Mouse (Mus musculus) T-helper 2 cell (primary cell): ENCODE measurements around the gene Map4.

Source experiments
- in situ Hi-C: fragments of 300-600 bp; cut with MboI, MseI; formaldehyde crosslinking; loops from one replicate; pipeline ENCODE4 v1.15.1; 2025; ENCODE audit warnings: high pct_unique_total_duplicates

The Map4 gene

DNA sequence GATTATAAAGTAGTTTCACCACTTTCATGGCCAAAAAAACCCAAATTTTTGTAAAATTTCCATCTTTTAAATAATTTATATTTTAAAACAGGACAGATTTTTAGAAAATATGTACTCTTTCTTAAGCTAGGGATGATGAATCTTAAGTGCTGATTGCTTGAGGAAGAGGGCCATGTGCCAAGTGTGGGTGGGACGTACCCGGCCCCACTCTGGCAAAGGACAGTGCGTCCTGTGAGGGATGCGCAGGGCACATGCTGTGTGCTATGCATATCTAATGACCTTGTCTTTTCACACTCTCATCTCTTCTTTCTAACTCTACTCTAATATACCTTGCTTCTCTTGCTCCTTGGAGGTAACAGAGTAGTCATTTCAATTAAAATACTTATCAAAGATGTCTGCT is 66.2 kb downstream of the Map4 start:
- in situ Hi-C loops: no loop called here

DNA sequence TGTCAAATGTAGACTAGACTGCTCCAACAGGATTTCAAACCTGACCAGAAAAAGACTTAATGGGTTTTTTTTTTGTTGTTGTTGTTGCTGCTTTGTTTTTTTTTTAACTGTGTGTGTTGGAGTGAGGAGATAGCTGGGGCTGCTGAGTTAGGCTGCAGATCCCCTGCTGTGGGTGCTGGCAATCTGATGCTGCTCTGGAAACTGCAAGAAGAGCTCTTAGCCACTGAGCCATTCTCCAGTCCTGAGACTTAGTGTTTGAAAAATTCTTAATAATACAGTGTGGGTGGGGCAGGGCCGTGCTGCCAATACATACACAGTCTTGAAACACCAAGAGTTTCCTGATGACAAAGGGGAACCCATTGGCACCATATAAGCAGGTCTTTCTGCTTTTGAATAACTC is 70.7 kb downstream of the Map4 start:
- in situ Hi-C loops: no loop called here

DNA sequence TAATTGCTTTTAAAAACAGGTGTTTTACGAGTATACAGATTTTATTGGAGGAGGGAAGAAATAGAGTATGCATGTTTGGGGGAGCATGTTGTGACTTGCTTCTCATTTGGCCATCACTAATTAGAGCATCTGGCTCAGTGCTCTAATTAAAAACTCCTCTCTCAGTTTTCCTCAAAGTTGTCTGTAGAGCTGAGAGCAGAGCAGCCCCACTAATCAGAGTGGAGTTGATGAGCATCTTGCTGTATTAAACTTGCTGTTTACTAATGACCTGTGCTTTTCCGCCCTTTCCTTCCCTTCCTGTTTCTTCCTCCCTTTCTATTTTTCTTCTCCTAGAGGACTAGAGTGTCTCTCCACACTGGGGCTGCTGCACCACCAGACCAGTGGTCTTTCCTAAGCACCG is 71.2 kb downstream of the Map4 start:
- in situ Hi-C loops: no loop called here

DNA sequence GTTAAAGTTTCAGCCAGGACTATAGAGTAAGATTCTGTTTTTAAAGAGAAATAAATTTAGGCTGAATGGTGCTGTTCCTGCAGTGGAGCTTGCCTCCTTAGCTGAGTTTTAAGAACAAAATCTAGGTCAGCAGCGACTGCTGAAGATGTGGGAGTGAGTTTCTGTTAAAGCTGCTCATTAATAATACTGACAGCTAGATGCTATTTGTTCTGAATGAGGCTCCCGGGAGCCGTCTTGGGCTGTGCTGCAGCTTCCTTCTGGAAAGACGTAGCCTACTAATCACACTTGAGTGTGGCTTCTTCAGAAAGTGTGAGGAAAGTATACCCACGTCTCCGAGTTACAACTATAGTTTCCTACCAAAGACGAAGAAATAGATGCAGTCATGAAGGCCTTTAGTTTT is 88.0 kb downstream of the Map4 start:
- in situ Hi-C loops: no loop called here

DNA sequence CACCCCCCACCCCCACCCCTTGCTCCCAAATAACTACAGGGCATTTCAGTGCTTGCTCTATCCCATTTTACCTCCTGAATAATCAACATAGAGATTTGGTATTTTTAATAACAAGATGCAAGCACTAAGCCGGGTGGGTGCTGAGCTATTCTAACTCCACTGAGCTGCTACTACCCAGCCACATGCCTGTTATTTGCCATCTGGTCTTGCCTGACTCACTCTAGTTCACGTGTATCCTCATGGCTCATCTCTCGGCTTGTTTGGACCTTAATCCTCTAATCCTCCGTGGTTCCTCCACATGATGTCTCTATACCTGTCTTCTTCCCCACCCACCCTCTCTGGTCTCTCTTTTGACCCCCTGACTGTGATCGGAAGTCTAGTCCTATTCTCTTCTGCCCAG is 89.1 kb downstream of the Map4 start:
- in situ Hi-C loops: no loop called here

DNA sequence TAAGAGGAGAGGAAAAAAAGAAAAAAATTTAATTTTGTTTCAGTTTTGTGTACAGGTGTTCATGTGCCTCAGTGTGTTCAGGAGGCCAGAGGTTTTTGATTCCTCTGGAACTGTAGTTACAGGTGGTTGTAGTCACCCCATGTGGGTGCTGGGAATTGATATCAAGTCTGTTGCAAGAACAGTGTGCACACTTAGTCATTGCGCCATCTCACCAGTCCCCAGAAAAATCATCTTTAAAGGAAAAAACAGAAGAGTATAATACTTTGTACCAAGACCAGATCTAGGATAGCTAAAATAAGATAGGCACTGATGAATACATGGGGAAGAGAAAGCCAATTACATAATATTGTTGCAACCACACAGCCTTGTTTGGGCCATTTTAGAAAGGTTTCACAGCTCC is 90.2 kb downstream of the Map4 start:
- in situ Hi-C loops: no loop called here

DNA sequence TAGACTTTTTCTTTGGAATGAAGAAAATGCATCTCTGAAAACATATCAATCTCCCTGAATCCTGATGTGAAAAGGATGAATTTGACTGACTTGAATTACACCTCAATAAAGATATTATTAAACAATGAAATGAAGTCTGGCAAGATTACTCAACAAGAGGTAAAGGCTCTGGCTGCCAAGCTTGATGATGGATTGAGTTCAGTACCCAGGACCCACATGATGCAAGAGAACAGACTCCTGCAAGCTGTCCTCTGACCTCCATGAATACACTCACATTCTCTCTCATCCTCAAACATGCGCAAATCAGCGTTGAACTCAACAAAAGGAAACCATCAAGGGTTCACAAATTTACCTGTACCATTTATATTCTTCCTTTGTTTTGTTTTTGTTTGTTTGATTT is 90.9 kb downstream of the Map4 start:
- in situ Hi-C loops: no loop called here

DNA sequence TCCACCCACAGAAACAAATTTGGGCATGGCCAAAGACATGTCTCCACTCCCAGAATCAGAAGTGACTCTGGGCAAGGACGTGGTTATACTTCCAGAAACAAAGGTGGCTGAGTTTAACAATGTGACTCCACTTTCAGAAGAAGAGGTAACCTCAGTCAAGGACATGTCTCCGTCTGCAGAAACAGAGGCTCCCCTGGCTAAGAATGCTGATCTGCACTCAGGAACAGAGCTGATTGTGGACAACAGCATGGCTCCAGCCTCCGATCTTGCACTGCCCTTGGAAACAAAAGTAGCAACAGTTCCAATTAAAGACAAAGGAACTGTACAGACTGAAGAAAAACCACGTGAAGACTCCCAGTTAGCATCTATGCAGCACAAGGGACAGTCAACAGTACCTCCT is 103.8 kb downstream of the Map4 start:
- in situ Hi-C loops: loop anchor here (5.0 kb wide), 1 partner anchor 737 kb away; no protein-coding TSS in a partner anchor

DNA sequence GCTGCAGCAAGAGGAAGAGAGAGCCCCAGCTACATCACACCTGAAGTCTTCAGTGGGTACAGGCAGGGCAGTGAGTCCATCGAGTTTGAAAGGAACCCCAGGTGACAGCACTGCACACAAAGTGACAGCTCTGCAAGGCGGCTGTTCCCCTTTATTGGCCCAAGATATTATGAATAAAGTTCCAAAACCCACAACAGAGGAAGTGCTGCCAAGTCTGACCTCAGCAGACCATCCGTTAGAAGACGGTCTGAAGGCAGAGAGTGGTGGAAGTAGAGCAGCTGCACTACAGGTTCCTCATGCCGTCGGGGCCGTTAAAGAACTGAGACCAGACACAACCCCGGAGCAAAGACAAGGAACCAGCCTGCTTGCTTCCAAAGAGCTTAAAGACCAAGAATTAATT is 106.6 kb downstream of the Map4 start:
- in situ Hi-C loops: loop anchor here (5.0 kb wide), 1 partner anchor 734 kb away; no protein-coding TSS in a partner anchor

DNA sequence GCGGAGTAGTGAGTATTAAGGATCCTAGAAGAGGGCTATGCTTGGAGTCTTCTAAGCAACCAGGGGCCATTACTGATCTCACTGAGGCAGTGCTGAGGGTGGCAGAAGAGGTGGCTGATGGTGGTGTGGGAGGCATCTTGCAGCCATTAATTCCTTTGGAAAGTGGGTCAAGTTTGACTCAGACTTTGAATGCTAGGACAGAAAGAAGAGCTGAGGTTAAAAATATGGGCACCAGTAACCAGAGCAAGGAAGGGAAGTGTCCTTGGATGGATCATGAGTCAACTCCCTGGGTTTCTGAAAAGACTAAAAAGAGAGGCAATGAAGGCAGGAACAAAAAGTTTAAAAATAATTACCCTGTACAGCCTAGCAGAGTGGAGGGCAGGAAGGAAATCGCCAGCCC is 107.2 kb downstream of the Map4 start:
- in situ Hi-C loops: loop anchor here (5.0 kb wide), 1 partner anchor 734 kb away; no protein-coding TSS in a partner anchor

DNA sequence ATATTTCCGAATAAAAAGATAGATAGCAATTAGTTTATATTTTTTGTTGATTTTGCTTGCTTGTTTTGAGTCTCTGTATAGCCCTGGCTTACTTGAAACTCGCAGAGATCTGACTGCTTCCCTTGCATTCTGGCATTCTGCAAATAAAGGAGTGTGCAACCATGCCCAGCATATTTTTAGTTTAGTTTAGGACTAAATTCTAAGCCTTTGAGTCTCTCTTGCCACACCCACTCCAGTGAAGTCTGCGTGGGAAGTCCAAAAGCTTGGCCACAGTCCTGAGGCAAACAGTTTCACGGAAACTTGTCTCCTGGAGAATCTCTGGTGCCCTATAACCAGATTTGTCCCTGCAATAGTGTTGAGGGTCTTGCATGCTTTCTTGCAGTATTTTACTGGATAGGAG is 113.1 kb downstream of the Map4 start:
- in situ Hi-C loops: no loop called here

DNA sequence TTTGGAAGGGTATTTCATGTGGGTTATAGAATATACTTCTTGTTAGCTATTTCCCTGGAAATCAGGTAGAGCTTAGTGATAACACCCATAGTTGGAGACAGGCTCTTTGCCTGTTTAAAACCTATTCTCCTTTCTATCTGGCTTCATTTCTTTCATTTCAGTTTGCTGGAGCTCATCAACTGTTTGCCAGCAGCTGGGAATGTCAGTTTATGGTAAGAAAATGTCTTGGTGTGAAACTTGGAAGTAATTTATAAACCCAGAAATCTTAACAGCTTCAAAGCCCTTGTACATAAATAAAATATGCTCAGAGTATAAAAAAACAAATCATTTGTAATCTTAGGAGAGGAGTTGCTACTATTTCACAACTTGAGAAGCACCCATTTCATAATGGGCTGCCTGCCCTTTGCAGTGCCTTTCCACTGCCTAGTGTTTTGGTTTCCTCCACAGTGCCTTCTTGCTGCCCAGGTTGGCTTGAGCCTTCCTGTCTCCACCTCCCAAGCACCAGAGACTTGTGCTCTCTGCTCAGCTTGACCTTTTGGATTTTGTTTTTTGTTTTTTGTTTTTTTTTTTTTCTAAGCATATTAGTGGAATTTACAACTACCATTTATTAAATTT is 114.6 kb downstream of the Map4 start:
- in situ Hi-C loops: no loop called here

DNA sequence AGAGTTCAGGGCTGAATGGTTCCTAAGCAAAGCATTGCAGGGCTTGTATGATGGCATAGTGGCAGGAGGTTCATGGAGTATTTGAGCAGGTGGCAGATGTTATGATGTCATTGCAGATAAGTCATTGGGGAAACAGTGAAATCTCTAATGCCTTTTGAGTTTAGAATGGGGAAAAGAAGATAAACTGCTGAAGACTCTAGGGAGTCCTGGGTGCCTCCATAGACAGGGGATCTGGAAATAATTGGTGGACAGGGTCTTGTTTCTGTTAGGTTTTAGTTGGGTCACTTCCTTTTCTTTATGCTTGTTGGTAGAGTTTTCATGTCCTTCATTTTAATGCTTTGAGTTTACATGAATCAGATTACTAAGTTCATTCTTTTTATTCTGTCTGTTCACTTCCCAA is 116.0 kb downstream of the Map4 start:
- in situ Hi-C loops: no loop called here

DNA sequence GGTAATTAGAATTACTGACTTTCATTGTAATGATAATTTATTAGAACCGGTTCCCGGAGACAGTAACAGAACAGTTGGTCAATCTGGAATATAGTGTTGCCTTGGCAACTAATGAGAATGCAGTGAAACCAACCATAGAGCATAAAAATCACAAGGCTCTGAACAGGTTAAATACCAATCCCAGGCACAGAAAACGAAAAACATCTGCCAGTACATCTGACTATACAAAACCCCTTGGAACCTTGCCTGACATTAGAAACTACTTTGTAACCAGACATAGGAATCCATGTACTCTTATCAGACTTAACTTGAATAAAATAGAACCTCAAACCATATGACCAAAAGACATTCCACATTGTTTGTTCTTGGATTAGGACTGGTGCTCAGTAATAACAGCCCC is 116.6 kb downstream of the Map4 start:
- in situ Hi-C loops: no loop called here

DNA sequence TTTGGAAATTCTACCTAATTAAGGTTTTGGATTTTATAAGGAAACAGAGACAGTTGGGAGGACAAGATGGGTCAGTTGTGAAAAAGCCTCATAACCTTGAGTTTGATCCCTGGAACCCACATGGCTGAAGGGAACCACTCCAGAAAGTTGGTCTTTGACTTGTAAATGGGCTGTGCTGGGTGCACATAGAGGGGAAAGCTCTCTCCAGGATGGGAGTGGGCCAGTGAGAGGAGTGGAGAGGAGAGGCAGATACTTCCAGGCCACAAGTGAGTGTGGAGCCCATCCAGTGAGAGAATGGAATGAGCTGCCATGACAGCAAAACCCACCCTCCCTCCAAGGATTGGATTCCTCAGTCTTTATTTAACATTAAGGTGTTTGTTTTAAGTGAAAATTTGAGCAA is 119.9 kb downstream of the Map4 start:
- in situ Hi-C loops: no loop called here

DNA sequence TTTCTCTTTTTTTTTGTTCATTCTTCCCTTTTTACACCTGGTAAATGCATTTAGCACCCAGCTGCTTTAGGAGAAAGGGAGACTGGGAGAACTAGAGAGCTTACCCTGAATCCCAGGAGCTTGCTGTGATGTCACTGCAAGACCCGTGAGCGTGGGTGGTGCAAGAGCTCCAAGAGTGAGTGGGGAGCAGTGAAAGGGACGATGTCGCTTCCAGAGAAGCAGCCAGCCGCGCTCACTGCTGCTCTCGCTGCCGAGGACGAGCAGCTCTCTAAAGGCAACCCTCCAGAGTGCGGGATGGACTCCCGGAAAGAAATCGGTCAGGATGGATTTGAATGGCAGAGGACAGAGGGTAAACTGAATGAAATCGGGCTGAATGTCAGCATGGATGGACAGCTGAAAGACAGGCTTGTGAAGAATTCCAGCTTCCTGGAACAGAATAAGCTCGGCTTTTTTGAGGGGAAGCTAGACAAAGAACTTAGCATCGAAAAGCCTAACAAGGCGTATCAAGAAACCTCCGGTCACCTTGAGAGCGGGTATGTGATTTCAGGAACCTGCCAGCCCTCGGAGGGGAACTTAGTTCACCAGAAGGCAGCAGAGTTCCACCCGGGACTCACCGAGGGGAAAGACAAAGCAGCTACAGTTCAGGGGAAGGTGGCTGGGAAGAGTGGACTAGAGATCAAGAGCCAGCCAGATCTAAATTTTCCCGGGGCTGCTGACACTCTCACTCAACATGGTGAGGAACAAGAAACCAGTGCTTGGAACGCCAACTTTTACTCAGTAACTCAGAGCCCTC is 120.8 kb downstream of the Map4 start:
- in situ Hi-C loops: no loop called here

DNA sequence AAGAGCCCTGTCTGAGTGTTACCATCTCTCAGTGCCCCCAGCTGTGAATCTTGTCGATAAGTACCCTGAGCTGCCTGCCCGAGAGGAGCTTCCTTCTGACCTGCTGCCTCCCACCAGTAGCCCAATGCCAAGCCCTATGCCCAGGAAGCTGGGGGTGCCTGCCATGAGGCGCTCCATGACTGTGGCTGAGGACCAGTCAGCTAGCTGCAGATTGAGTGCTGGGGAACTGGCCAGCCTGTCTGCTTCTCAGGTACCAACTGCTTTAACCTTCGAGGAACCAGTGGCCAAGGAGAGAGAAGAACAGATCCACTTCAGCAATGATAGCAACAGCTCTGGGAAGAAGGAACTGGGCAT is 121.7 kb downstream of the Map4 start:
- in situ Hi-C loops: no loop called here

DNA sequence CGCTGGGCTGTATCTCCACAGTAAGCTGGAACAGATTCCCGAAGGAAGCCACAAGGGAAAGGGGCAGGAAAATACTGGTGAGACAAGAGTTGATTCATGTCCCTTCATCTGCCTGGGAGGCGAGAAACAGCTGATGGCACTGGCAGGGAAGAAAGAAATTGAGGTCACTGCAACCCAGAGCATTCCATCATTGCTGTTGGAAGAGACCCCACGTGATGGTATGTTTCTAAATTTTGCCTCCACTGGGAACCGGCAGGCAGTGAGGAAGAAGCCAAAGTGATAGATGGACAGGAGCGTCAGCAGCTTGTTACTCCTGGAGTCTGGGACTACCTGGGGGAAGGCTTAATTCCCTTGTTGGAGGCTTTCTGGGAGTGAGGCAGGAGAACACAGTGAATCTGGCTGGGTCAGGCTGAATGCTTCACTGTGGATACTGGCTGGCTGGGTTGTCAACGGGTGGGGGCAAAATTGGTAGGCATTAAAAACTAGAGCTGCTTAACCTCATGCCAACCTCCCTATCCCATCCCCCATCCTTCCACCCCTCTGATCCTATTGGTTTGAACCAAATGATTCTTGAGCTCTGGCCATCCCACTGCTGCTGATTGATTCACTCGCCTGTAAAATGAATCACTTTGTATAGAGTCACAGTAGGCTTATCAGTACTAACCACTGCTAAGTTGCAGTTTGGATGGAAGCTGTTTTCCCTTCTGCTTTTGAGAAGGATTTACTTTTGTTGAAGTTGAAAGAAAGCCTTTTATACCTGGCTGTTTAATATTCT is 122.2 kb downstream of the Map4 start:
- in situ Hi-C loops: no loop called here

DNA sequence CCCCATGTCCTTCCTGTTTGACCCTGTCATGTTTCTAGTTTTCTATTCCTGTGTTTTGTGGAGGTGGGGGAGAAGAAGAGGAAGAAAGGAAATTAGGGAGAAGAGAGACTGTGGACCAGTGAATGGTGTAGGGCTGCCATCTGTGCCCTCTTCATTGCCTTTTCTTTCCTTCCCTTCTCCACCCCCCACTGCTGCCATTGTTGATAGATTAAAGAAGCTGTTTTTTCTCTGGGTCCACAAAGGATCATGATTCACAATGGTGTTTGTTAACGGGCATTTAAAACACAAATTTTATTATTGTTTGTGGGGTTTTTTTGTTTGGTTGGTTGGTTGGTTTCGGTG is 122.8 kb downstream of the Map4 start:
- in situ Hi-C loops: no loop called here

DNA sequence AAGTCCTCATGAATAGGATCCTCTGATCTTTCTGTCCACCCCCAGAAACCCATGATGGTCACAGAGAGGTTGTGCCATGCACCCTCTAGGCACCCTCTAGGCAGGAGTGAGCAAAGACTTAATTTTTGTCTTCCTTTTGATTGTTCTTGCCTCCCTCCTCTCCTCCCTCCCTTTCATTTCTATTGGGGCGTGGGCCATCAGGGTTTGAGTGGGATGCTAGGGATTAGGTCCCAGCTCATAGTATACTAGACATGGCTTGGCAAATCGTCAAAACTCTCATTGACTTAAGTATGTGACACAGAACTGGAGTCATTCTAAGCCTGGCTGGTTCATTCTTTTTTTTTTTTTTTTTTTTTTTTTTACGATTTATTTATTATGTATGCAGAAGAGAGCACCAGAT is 123.5 kb downstream of the Map4 start:
- in situ Hi-C loops: no loop called here

DNA sequence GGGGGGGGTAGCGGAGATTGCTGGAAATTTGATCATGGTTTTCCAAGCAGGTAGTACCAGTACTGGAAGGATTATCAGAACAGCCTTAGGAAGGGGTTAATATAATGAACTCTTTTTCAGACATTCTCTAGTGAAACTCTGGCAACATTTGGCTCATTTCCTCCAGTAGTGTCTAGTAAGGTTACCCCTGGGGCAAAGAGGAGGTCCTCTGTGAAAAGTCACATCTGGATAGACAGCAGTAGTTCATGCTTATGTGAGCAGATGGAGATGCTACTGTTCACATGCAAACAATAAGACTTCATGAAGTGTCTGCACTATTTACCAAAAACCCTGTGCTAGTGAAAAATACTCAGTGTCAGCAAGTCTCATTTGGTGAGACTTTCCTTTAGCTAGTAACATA is 125.9 kb downstream of the Map4 start:
- in situ Hi-C loops: no loop called here

DNA sequence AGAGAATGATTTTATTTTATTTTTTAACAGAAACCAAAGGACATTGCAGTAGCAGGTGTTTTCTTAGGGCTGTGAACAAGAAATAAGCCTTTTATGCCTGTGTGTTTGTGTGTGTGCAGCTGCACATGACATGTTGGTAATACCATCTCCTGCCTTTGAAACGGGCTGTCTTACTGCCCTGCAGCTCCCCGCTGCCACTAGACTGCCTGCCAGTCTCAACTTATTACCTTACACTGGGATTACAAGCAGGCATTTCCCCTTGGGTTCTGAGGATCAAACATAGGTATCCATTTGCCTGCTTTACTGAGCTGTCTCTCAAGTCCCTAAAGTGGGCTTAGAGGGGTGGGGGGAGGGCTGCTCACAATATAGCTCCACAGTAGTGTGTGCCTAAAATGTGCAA is 129.5 kb downstream of the Map4 start:
- in situ Hi-C loops: no loop called here

DNA sequence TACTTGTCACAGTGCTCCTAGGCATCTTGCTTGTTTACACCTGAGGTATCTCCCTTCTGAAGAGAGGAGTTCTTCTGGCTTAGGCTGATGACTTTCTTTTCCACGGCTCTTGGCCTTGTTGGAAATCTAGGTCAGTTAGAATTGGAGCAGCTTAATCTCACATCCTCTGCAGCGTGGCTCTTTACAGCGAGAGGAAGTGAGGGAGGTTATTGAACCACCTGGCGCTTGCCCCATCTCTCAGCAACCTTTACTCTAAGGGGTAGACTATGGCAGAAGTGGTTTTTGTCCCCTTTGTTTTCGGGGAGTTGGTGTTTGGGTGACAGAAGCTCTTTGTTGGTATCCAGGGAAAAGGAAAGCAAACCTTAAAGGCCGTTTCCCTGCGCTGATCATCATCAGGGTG is 131.1 kb downstream of the Map4 start:
- in situ Hi-C loops: no loop called here
